In genomic region chr2:170450933-170451332, GRCm38 (mm10) we compare ENCODE assay signal across 9 mouse cellular contexts. TPM values are rescaled to one million over a fixed set of nuclear protein-coding genes. Genes with fewer than 3 reads are reported as not detected.
A peak's percentile ranks its signal among the peaks of the same experiment; 100 is the strongest.
DNase-seq lines count a peak whose midpoint lies in the region; ATAC-seq and TF ChIP-seq lines count a peak whose summit lies in the region.
"Had no signal": no experiment of that assay in that cellular context is flagged by ENCODE, and none has a peak within 500 bp of the region (broad histone marks: within the 10 kb centered on the region; RNA-seq: fewer than 3 reads in every experiment).

No protein-coding gene starts in this region.

- 9% methylated on average over 9 of the region's 9 CpGs for WGBS in forebrain, embryonic 15.5 days
- WGBS in lung, embryonic 15.5 days, result 5% methylated on average over 9 of the region's 9 CpGs

- no peaks in the 10 kb centered on the region for H3K9me3 ChIP-seq in ES-Bruce4 (replicated peaks; ENCODE audit: control insufficient read depth, insufficient read depth, low read length, poor library complexity, severe bottlenecking)
- H3K9me3 ChIP-seq in forebrain, embryonic 15.5 days, result no peaks in the 10 kb centered on the region
- no peaks in the 10 kb centered on the region for H3K9me3 ChIP-seq in lung, embryonic 15.5 days

- no peak for TF ChIP-seq EP300 in ES-Bruce4 (IDR thresholded peaks at IDR 0.05; ENCODE audit: insufficient read depth, low read depth, low read length)

- intact Hi-C loops in heart, postnatal 25 days (cut with DNase I), result loop anchor here (1.0 to 5.0 kb wide), 2 partner anchors 57 to 421 kb away; no protein-coding TSS in a partner anchor

- no peaks in the 10 kb centered on the region for H3K4me1 ChIP-seq in ES-Bruce4 (ENCODE audit: control insufficient read depth, insufficient read depth, low read length)
- peaks cover 10% of the 10 kb centered on the region for H3K4me1 ChIP-seq in forebrain, embryonic 15.5 days
- H3K4me1 ChIP-seq in lung, embryonic 15.5 days, result peaks cover 5% of the 10 kb centered on the region

- 0 out of 2 replicates have a peak, but pooled peaks have one; percentile 16 for ATAC-seq in cerebellum, adult (ENCODE audit: insufficient number of reproducible peaks, low FRiP score, low TSS enrichment)
- ATAC-seq in forebrain, embryonic 15.5 days (replicated peaks), result peak; percentile 29; the same call in 1 of the 2 replicates
- ATAC-seq in lung, embryonic 15.5 days (ENCODE audit: borderline replicate concordance, extremely low read depth, low FRiP score, low TSS enrichment), result peak; percentile 15; the same call in 1 of the 2 replicates

- no peak overlapping the region for H3K27ac ChIP-seq in ES-Bruce4 (ENCODE audit: insufficient read depth, low read length)
- no peak overlapping the region for H3K27ac ChIP-seq in forebrain, embryonic 15.5 days (replicated peaks)
- no peak overlapping the region for H3K27ac ChIP-seq in lung, embryonic 15.5 days

- H3K4me2 ChIP-seq in forebrain, embryonic 15.5 days (replicated peaks), result no peak overlapping the region
- peak overlapping the region; percentile 34; the same call in 1 of the 2 replicates for H3K4me2 ChIP-seq in lung, embryonic 15.5 days

- H3K27me3 ChIP-seq in ES-Bruce4 (ENCODE audit: control insufficient read depth, insufficient read depth, low read length, poor library complexity, severe bottlenecking), result no peaks in the 10 kb centered on the region
- no peaks in the 10 kb centered on the region for H3K27me3 ChIP-seq in forebrain, embryonic 15.5 days
- no peaks in the 10 kb centered on the region for H3K27me3 ChIP-seq in lung, embryonic 15.5 days

- no peak for TF ChIP-seq POLR2A in ES-Bruce4 (IDR thresholded peaks at IDR 0.05; ENCODE audit: insufficient read depth, low read length)

- no peak overlapping the region for H3K4me3 ChIP-seq in ES-Bruce4 (ENCODE audit: low read depth, low read length)
- no peak overlapping the region for H3K4me3 ChIP-seq in forebrain, embryonic 15.5 days
- no peak overlapping the region for H3K4me3 ChIP-seq in lung, embryonic 15.5 days

- DNase-seq in heart, postnatal 25 days (ENCODE audit: low spot score), result peak; percentile 31
- DNase-seq in layer of hippocampus, adult 8-10 months (ENCODE audit: low spot score in 2 of 2), result peak; percentile 37 to 73
- DNase-seq in ovary, postnatal 14 days (ENCODE audit: low spot score), result peak; percentile 77
- peak; percentile 35 to 61 for DNase-seq in thymus, postnatal 10 days (ENCODE audit: low spot score in 2 of 2)

- H3K36me3 ChIP-seq in ES-Bruce4 (ENCODE audit: control insufficient read depth, insufficient read depth, low read length, poor library complexity, severe bottlenecking), result no peaks in the 10 kb centered on the region
- H3K36me3 ChIP-seq in forebrain, embryonic 15.5 days, result no peaks in the 10 kb centered on the region
- H3K36me3 ChIP-seq in lung, embryonic 15.5 days, result no peaks in the 10 kb centered on the region

- no peak overlapping the region for H3K9ac ChIP-seq in ES-Bruce4 (ENCODE audit: low read depth, poor library complexity, severe bottlenecking)
- no peak overlapping the region for H3K9ac ChIP-seq in forebrain, embryonic 15.5 days (replicated peaks)
- H3K9ac ChIP-seq in lung, embryonic 15.5 days, result no peak overlapping the region

- TF ChIP-seq CTCF in ES-Bruce4 (IDR thresholded peaks at IDR 0.05; ENCODE audit: low read depth, low read length), result peak; percentile 81

RNA-seq across cellular contexts. Expression of gene Bcas1, which starts 23.3 kb away (rescaled TPM):
- polyA plus RNA-seq in ES-Bruce4 (2011; ENCODE audit: insufficient read depth, insufficient read length, low read depth, missing spikeins), result 2.9 and 3.5 TPM in 2 replicates
- polyA plus RNA-seq in forebrain, embryonic 15.5 days (2015; fragmentation: Nextera tagmentation; extraction: Ambion mirVana), result 2.0 TPM in 2 replicates
- total RNA-seq in heart, postnatal 25 days (2021), result under 1 TPM; 0.11 to 0.23 TPM
- 100 to 1,000 TPM in 1 of 4 experiments, 10 to 100 TPM in 3; 80.7 to 107 (median 88.1) TPM for total RNA-seq in layer of hippocampus, adult 8-10 months (2022)
- 1.9 and 2.6 TPM in 2 replicates for polyA plus RNA-seq in lung, embryonic 15.5 days (2015; fragmentation: Nextera tagmentation; extraction: Ambion mirVana)

RNA-seq across cellular contexts. Expression of gene Pfdn4, which starts 45.3 kb away (rescaled TPM):
- 163 and 165 TPM in 2 replicates for polyA plus RNA-seq in ES-Bruce4 (2011; ENCODE audit: insufficient read depth, insufficient read length, low read depth, missing spikeins)
- 124 and 126 TPM in 2 replicates for polyA plus RNA-seq in forebrain, embryonic 15.5 days (2015; fragmentation: Nextera tagmentation; extraction: Ambion mirVana)
- 10 to 100 TPM; 11.1 to 12.2 TPM for total RNA-seq in heart, postnatal 25 days (2021)
- total RNA-seq in layer of hippocampus, adult 8-10 months (2022), result 10 to 100 TPM; 23.8 to 34.6 (median 28.4) TPM
- polyA plus RNA-seq in lung, embryonic 15.5 days (2015; fragmentation: Nextera tagmentation; extraction: Ambion mirVana), result 69.3 and 70.6 TPM in 2 replicates

RNA-seq across cellular contexts. Expression of gene Cyp24a1, which starts 46.0 kb away (rescaled TPM):
- polyA plus RNA-seq in ES-Bruce4 (2011; ENCODE audit: insufficient read depth, insufficient read length, low read depth, missing spikeins), result not detected in 2 replicates
- 0.05 and 0.10 TPM in 2 replicates for polyA plus RNA-seq in forebrain, embryonic 15.5 days (2015; fragmentation: Nextera tagmentation; extraction: Ambion mirVana)
- not detected for total RNA-seq in heart, postnatal 25 days (2021)
- under 1 TPM in 1 of 4 experiments, not detected in 3; 0.11 TPM for total RNA-seq in layer of hippocampus, adult 8-10 months (2022)
- not detected in 2 replicates for polyA plus RNA-seq in lung, embryonic 15.5 days (2015; fragmentation: Nextera tagmentation; extraction: Ambion mirVana)
- total RNA-seq: layer of hippocampus, adult 18-20 months had no signal
